Mouse (Mus musculus) neural tube, embryonic 15.5 days (tissue): ENCODE results near the gene Ubash3b. TPM values are rescaled to one million over a fixed set of nuclear protein-coding genes. Genes with fewer than 3 reads are reported as not detected.

Experiments used
- ATAC-seq: fragments of 200-750 bp; cut with Nextera tagmentation; 2 replicates; pipeline ENCODE4 v1.8.0; 2017; ENCODE audit warnings: mild to moderate bottlenecking, moderate TSS enrichment, moderate library complexity; ENCODE audit not compliant: low FRiP score
- H3K27ac ChIP-seq: fragments of 300-500 bp; sonication (generic); replicated peaks from 2 replicates; pipeline ENCODE4 v1.5.1; 2015; ENCODE audit warnings: mild to moderate bottlenecking, inconsistent platforms
- H3K27me3 ChIP-seq: fragments of 300-500 bp; sonication (generic); replicated peaks from 2 replicates; pipeline ENCODE4 v1.6.1; 2015; ENCODE audit warnings: inconsistent platforms
- H3K36me3 ChIP-seq: fragments of 300-500 bp; sonication (generic); 2 replicates; pipeline ENCODE4 v1.6.1; 2015; ENCODE audit warnings: inconsistent platforms
- H3K4me1 ChIP-seq: fragments of 300-500 bp; sonication (generic); 2 replicates; pipeline ENCODE4 v1.6.1; 2015; ENCODE audit warnings: inconsistent platforms
- H3K4me2 ChIP-seq: fragments of 300-500 bp; sonication (generic); 2 replicates; pipeline ENCODE4 v1.6.1; 2015; ENCODE audit warnings: inconsistent platforms, mild to moderate bottlenecking, moderate library complexity
- H3K4me3 ChIP-seq: fragments of 300-500 bp; sonication (generic); replicated peaks from 2 replicates; pipeline ENCODE4 v1.5.1; 2015; ENCODE audit warnings: mild to moderate bottlenecking, inconsistent platforms
- H3K9ac ChIP-seq: fragments of 300-500 bp; sonication (generic); replicated peaks from 2 replicates; pipeline ENCODE4 v1.6.1; 2015; ENCODE audit warnings: mild to moderate bottlenecking, inconsistent platforms
- H3K9me3 ChIP-seq: fragments of 300-500 bp; sonication (generic); replicated peaks from 2 replicates; pipeline ENCODE4 v1.6.1; 2016; ENCODE audit warnings: inconsistent platforms
- WGBS: fragments of 180-500 bp; shearing (Covaris S2); methylation state at CpG from one replicate; pipeline ENCODE4 v1.1.7; 2015; ENCODE audit warnings: mixed read lengths; 5-methylcytosine and 5-hydroxymethylcytosine counted together
- polyA plus RNA-seq: library from polyadenylated mRNA; unstranded; fragments of >200 nt; fragmentation: Nextera tagmentation; extraction: Ambion mirVana; gene quantifications from 2 replicates; pipeline ENCODE4 v1.2.1, GENCODE M21; 2015

Gene Ubash3b
- polyA plus RNA-seq = 23.7 and 28.4 TPM in 2 replicates

DNA sequence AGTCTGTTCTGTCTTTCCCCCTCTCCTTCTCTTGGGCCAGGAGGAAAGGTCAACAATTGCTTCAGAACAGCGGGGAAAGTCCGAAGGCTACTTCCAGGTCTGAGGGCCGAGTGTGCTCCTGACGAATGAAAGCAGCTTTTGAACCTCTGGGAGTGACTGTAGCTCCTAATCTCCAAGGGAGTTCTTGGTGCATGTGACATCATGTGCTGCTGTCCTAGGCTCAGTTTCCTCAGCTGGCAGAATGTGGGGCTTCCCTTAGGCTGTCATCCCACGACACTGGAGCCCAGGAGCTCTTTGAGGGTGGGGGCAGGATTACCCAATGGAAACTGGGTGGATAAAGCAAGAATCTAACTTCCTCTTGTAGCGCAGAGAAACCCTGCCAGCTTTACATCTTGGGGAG lies at the start of gene Ubash3b:
TSS of gene Ubash3b (minus strand) at position 285 of the 400 bp plus-strand sequence.
- H3K27ac ChIP-seq = no peak within 1 kb of the TSS
- no peak within 1 kb of the TSS for H3K4me3 ChIP-seq
- peaks cover 12% of the 10 kb centered on the region for H3K4me1 ChIP-seq
- H3K9me3 ChIP-seq = no peaks in the 10 kb centered on the region
- H3K36me3 ChIP-seq = no peaks in the 10 kb centered on the region
- H3K9ac ChIP-seq = no peak within 1 kb of the TSS
- no peaks in the 10 kb centered on the region for H3K27me3 ChIP-seq
- ATAC-seq = no peak
- H3K4me2 ChIP-seq = no peak within 1 kb of the TSS
- WGBS = 84% methylated on average over 6 of the region's 6 CpGs

DNA sequence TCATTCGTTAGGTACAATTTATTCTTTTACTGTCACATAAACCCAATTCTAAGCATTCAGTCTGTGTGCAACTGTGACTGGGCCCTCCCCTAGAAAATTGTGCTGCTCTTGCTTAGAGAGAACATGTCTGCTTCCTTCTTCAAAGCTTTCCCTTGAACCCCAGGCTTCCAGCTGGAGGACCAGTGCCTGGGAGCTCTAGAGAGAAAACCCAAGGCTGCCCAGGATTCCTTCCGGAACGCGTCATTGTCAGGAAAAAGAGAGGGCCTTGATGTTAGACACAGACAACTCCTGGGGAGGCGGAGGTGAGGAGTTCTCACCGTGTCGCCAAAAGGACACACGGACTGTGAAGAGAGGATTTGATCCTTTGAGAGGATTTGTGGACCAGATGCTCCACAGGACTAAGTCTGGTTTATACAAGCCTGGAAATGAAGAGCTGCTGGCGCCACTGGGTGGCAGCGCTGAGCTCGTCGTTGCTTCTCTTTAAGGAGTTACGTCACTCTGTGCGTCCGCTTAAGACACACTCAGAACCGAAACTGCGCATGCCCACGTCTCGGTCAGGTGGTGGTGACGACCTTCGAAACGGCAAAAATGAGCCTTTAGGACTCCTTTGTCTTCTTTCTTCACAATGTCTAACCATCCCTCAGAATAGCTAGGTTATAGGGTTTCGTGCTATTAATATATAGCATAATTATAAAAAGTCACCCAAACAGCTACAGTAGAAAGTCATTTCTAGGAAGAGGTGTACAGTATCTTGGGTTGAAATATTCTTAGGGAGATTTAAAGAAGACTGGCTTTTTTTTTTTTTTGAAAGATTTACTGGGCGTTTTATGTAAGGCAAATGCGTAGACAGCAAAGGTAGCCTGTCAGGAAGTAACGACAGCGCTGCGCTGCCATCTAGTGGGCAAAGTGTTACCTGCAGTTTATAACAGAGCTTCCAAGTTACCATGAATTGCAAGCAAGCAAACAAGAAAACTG lies 45.9 kb upstream of the Ubash3b start:
- peak; percentile 95 for ATAC-seq

DNA sequence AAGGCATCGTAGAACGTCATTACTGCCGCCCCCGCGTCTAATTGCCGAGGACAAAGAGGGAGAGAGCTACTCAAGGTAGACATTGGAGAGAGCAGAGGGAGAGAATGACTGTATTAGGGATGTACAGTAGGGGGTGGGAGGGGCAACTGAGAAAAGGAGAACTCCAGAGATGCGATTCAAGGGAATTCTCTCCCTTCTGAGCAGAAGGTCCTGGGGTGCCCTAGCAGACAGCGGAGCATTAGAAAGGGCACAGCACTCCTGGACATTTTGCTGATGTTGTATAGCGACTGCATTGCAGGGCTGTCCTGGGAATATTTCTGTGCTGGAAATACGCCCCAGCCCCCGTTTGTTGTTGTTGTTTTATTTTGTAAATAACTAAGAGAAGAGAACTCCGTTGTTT lies 45.2 kb upstream of the Ubash3b start:
- peak overlapping the region; percentile 87 for H3K27ac ChIP-seq
- no peak; the same call in 1 of the 2 replicates for ATAC-seq
- WGBS = 78% methylated on average over 12 of the region's 12 CpGs

More for the DNA sequence above, 45.9 kb upstream of the Ubash3b start:
- H3K36me3 ChIP-seq = no peaks in the 10 kb centered on the region
- 9% methylated on average over 28 of the region's 28 CpGs for WGBS
- H3K9ac ChIP-seq = peak overlapping the region; percentile 43; the same call in 1 of the 2 replicates
- peaks cover 14% of the 10 kb centered on the region for H3K4me1 ChIP-seq
- H3K9me3 ChIP-seq = no peaks in the 10 kb centered on the region
- H3K27ac ChIP-seq = peak overlapping the region; percentile 87
- H3K27me3 ChIP-seq = no peaks in the 10 kb centered on the region
- peak overlapping the region; percentile 56 for H3K4me2 ChIP-seq
- H3K4me3 ChIP-seq = peak overlapping the region; percentile 28

DNA sequence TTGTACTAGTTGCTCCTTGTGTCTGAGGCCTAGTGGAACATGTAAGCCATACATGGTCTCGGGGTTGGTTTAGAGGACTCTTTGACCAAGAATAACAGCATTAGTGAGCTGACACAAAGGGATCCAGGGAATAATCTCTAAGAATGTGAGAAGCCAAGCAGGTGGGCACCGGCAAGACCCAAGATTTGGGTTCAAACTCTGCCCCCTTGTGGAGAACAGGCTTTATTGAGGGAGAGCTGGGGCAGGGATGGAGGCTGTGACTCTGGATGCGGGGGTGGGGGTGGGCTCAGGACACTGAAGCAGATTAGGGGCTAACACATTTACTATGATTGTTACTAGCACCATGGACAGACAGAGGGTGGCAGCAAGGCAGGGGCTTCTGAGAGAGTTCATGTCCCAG lies 43.8 kb upstream of the Ubash3b start:
- Histone ChIP-seq H3K27ac (no peak overlapping the region), H3K9ac (no peak overlapping the region), H3K4me2 (no peak overlapping the region), H3K36me3 (no peaks in the 10 kb centered on the region), H3K4me1 (peaks cover 7% of the 10 kb centered on the region), H3K9me3 (no peaks in the 10 kb centered on the region), H3K4me3 (no peak overlapping the region), H3K27me3 (no peaks in the 10 kb centered on the region)
- WGBS = 73% methylated on average over 3 of the region's 3 CpGs
- no peak for ATAC-seq

More for the DNA sequence above, 45.2 kb upstream of the Ubash3b start:
- Histone ChIP-seq H3K27me3 (no peaks in the 10 kb centered on the region), H3K4me1 (peaks cover 7% of the 10 kb centered on the region), H3K4me2 (no peak overlapping the region), H3K9ac (no peak overlapping the region), H3K36me3 (no peaks in the 10 kb centered on the region), H3K4me3 (no peak overlapping the region), H3K9me3 (no peaks in the 10 kb centered on the region)

DNA sequence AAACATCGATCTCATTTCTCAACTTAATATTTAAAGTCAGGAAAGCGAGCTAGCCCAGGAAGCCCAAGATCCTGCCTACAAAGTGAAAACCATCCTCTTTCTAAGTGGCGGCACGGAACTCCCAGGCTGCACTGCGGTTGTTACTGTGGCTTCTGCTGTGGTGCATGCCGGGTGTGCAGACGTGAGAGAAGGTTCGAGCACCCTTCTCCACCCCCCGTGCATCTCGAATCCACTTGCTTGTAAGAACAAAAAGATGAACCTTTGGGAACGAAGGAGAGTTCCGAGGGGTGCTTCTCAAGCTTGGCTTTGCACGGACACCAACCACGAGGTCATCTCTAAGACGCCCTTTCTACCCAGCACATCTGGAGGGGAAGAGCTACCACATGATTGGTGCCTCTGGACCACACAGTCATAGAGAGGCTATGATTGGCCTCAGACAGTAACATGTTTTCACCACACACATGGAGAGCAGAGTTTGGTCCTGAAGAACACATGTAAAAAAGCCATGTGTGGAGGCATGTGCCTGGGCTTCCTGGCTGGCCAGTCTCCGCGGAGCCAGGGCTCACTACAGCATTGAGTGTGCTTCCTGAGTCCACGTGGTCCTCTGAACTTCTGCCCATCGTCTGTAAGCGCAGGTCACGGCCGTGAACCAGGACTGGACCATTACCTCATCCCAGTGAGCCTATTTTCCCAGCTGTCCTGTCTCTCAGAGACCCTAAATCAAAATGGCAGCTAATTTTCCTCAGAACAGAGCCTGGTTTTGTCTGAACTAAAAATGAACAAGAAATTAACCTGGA lies 38.2 kb upstream of the Ubash3b start:
- no peaks in the 10 kb centered on the region for H3K4me1 ChIP-seq
- H3K9ac ChIP-seq = no peak overlapping the region
- H3K27ac ChIP-seq = no peak overlapping the region
- no peak overlapping the region for H3K4me3 ChIP-seq
- H3K9me3 ChIP-seq = no peaks in the 10 kb centered on the region
- 83% methylated on average over 22 of the region's 22 CpGs for WGBS
- no peaks in the 10 kb centered on the region for H3K36me3 ChIP-seq
- H3K4me2 ChIP-seq = no peak overlapping the region
- no peak for ATAC-seq
- no peaks in the 10 kb centered on the region for H3K27me3 ChIP-seq

DNA sequence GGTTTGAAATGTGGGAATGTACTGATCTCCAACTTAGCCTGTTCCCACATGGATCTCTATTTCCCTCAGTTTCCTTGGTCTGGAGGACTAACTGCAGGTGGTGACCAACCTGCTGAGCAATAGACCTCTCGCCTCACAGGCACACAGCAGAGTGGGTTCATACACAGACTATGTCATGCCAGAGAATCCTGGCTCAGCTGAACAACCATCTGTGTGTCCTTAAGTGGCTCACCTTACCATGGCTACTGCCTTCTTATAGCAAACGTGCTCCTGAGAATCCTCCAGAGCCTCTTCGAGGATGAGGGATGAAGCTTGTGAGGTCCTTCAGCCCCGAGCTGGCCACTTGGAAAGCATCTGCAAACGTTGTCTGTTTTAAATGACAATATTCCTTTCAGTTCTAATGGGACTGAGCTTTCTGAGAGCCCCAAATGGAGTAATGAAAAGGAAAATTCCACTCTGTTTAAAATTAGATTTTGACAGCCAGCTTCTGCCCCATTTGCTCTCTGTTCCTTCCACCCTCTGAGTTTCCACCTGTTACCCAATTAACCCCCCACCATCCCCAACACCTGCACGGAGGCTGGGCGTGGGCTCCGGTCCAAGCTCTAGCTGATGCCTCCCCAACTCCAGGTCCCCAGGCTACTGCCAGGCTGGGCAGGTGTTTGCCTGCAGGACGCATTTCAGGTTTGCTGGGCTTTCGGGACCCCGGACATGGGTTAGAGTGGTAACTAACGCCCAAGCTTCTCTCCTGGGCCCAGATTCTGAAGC lies 37.2 kb upstream of the Ubash3b start:
- no peak overlapping the region for H3K27ac ChIP-seq

DNA sequence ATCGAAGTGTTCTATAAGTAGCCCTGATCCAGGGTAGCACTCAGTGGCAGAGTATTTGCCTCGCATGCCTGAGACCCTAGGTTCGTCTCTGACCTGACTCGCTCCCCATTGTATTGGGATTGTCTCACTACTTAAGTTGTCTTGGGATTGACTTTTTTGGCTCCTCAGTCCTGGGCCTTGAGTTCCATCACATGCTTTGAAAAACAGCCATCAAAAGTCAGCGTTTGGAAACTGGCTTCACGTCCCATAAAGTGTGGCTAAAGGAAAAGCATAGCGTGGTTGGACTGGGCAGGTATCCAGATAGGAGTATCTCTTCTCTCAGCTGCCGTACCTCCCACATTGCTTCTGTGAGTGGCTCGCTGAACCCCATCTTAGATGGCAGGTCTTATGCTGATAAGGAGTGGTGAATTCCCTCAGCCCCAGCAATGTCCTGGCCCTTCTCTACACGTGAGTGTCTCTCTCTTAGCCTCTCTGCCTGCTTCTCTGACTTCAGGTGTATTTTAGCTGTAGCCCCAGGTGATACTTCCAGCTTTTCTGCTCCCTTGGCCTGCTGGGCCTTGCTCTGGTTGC lies 34.3 kb upstream of the Ubash3b start:
- no peak overlapping the region for H3K4me2 ChIP-seq
- H3K9ac ChIP-seq = no peak overlapping the region
- no peaks in the 10 kb centered on the region for H3K27me3 ChIP-seq
- no peak overlapping the region for H3K27ac ChIP-seq
- H3K9me3 ChIP-seq = no peaks in the 10 kb centered on the region
- 89% methylated on average over 10 of the region's 10 CpGs for WGBS
- H3K4me1 ChIP-seq = peaks cover 14% of the 10 kb centered on the region
- H3K36me3 ChIP-seq = no peaks in the 10 kb centered on the region
- no peak for ATAC-seq
- no peak overlapping the region for H3K4me3 ChIP-seq

More for the DNA sequence above, 37.2 kb upstream of the Ubash3b start:
- Histone ChIP-seq H3K27me3 (no peaks in the 10 kb centered on the region), H3K4me3 (no peak overlapping the region), H3K9ac (no peak overlapping the region), H3K4me2 (no peak overlapping the region), H3K4me1 (no peaks in the 10 kb centered on the region), H3K36me3 (no peaks in the 10 kb centered on the region), H3K9me3 (no peaks in the 10 kb centered on the region)
- 74% methylated on average over 12 of the region's 12 CpGs for WGBS
- no peak for ATAC-seq

DNA sequence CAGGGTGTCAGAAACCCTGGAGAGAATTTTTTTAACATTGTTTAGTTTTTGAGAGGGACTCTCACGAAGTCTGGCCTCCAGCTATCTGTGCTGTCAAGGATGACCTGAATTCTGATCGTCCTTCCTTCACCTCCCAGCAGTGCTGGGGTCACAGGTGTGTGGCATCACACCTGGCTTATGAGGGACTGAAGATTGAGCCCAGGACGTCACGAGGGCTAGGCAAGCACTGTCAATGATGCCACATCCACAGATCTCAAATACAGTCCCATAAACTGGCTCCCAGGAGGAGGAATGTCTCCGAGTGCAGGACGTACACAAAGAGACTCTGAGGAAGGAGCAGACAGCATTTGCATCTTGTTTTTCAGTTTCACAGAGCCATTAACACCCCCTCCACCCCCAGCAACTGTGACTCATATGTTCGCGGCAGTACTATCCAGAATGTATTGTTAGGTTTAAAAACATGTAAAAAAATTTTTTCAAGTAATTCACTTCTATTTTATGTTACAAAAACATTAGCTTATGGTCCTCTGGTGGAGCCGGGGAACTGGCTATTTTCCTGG lies 30.2 kb upstream of the Ubash3b start:
- no peak overlapping the region for H3K9ac ChIP-seq
- H3K9me3 ChIP-seq = no peaks in the 10 kb centered on the region
- no peaks in the 10 kb centered on the region for H3K27me3 ChIP-seq
- peaks cover 16% of the 10 kb centered on the region for H3K4me1 ChIP-seq
- H3K36me3 ChIP-seq = no peaks in the 10 kb centered on the region
- H3K4me2 ChIP-seq = no peak overlapping the region
- no peak overlapping the region for H3K4me3 ChIP-seq
- peak; percentile 20; the same call in 1 of the 2 replicates for ATAC-seq
- WGBS = 51% methylated on average over 9 of the region's 9 CpGs
- H3K27ac ChIP-seq = peak overlapping the region; percentile 72

DNA sequence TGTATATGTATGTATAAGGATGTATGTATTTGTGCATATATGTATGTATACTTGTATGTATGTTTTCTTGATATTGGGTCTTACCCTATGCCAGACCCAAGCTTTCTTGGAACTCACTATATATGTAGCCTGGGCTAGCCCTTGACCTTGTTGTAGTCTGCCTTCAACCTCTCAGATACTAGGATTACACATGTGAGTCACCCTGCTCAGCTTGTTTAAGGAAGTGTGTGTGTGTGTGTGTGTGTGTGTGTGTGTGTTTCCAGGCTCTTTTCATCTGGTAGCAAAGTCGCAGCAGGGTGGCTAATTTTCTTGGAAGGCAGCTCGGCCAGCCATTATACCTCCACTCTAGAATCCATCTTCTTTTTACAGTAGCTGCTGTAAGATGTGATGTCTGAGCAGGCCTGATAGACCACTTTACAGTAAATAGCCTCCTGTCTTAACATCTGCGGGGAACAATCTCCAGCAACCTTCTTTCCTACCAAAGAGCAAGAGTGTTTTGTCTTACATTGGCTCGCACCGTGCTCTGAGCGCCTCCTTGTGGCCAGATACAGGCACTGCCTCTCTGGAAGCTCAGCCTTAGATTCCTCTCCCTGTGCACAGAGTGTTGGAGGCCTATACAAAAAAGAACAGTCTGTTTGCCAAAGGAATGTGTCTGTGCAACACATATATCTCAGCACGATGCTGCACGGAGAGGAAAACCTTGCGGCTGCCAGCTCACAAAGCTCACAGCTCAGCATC lies 29.4 kb upstream of the Ubash3b start:
- 16% methylated on average over 9 of the region's 9 CpGs for WGBS
- Histone ChIP-seq H3K9ac (no peak overlapping the region), H3K27me3 (no peaks in the 10 kb centered on the region), H3K27ac (peak overlapping the region; percentile 72), H3K4me2 (no peak overlapping the region), H3K36me3 (no peaks in the 10 kb centered on the region), H3K4me3 (no peak overlapping the region), H3K4me1 (peaks cover 16% of the 10 kb centered on the region), H3K9me3 (no peaks in the 10 kb centered on the region)
- peak; percentile 88 for ATAC-seq

DNA sequence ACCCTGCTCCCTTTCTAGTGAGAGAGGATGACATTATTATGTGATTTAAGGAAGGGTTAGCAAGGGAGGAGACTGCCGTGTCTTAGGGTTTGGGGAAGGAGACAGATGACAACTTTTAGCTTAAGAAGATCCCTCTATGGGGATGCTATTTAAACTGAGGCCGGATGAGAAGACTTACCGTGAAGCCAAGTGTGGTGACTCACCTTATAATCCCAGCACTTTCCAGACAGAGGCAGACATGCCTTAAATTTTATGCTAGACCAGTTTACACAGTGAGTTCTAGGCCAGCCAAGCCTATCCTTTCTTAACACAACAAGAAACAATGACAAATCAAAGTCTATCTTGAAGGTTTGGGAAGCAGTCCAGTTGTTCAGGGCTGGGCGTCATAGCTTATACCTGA lies 26.4 kb upstream of the Ubash3b start:
- WGBS = 84% methylated on average over 4 of the region's 4 CpGs
- Histone ChIP-seq H3K9ac (no peak overlapping the region), H3K4me1 (peaks cover 16% of the 10 kb centered on the region), H3K4me3 (no peak overlapping the region), H3K27me3 (no peaks in the 10 kb centered on the region), H3K27ac (no peak overlapping the region), H3K36me3 (no peaks in the 10 kb centered on the region), H3K9me3 (no peaks in the 10 kb centered on the region), H3K4me2 (no peak overlapping the region)
- ATAC-seq = no peak
